Mouse (Mus musculus) B cell, adult 67 days (primary cell): Measurements from ENCODE around the gene BC030870. TPM values are rescaled to one million over a fixed set of nuclear protein-coding genes. Genes with fewer than 3 reads are reported as not detected.

Experiments used
- total RNA-seq, 2 experiments: library from RNA; stranded (reverse); gene quantifications; 4 replicates each; pipeline ENCODE4 v1.2.4; 2023

The BC030870 gene
- not detected for total RNA-seq

DNA sequence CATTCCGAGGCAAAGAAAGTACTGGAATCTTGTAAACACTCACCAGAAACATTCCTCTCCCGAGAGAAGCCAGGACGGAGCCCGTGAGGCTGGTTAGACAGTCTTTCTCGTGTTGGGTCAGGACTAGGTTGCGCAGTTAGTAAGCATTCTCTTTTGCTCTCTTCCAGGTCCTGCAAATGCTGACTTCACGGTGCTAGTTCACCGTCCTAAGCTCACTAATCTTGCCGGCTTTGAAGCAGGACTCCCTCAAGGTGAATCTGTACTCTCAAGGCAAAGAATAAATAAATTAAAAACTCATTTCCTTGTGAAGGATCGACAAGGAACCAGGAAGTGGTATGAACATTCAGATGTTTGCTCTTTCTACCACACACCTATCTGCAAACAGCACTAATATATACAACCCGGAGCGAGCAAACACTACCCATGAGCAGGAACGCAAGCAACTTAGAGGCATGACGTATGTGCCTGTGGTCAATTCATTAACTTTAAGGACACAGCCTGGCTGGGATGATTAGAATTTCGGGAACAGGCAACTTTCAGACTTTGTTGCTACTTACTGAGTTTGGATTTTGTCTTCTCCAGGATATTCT is at the start of gene BC030870:
TSS of gene BC030870 (minus strand) at position 365 of the 590 bp plus-strand sequence.

DNA sequence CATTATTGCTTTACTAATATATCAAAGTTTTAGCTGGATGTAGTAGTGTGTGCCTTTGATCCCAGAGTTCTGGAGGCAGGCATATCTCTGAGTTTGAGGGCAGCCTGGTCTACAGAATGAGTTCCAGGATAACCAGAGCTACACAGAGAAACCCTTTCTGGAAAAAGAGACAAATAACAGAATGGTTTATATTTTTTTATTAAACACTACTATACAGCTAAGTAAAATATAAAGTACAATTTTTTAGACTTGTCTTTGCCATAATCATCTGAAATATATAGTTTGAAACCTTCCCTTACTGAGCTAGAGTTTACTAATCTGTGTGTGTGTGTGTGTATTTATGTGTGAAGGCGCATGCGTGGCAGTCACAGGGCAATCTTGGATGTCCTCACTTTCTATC is 54.6 kb downstream of the BC030870 start, which contains the start of gene Gm10663:
TSS of gene Gm10663 (plus strand) at position 301 of the 400 bp plus-strand sequence.

DNA sequence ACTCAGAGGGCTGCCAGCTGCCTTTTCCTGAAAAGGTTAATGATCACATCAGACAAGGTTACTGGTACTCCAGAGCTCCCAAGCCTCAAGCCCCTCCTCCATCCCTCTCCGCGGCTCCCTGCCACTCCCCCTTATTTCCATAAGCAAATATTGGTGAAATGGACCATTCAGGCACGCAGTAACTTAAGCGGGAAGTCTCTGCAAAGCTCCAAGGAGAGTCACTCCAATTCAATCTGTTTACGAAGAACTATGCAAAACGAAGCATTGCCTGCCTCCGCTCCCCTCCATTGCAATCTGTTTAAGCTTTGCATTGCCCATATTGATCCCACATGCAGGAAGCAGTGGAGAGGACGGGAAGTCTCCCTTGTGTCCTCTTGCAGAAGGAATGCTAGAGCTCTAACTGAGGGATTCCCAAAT is 92.2 kb downstream of the BC030870 start, which contains the start of gene Apela:
TSS of gene Apela (minus strand) at position 220 of the 417 bp plus-strand sequence.

Other genes starting within 250 kb of the BC030870 start
- 10 to 100 TPM; 43.0 to 43.5 TPM for gene Tmem192, start 182.4 kb downstream of the BC030870 start, total RNA-seq
- not detected for gene Trim75, start 141.7 kb downstream of the BC030870 start, total RNA-seq
- gene Trim61, start 111.0 kb downstream of the BC030870 start, total RNA-seq, result not detected
- gene Trim60, start 111.0 kb downstream of the BC030870 start, total RNA-seq, result not detected
- not detected for gene Apela, start 92.2 kb downstream of the BC030870 start, total RNA-seq
- not detected for gene Gm10663, start 54.5 kb downstream of the BC030870 start, total RNA-seq